Mouse (Mus musculus) left cerebral cortex, adult 6 months (tissue): Measurements from ENCODE around the gene Slc15a4. TPM values are rescaled to one million over a fixed set of nuclear protein-coding genes. Genes with fewer than 3 reads are reported as not detected.

Source experiments
- long read RNA-seq, 2 experiments: library from polyadenylated mRNA; unstranded; transcript quantifications; one replicate each; pipeline ENCODE4 v2.0.0; 2019 to 2020
- polyA plus RNA-seq: library from polyadenylated mRNA; unstranded; fragments of <200 nt; fragmentation: Nextera tagmentation; gene quantifications from 2 replicates; pipeline ENCODE4 v1.2.3, GENCODE M21; 2021

Slc15a4 gene
- polyA plus RNA-seq, result 12.7 and 14.0 TPM in 2 replicates
- long read RNA-seq, experiment 1, transcript Slc15a4-201 (8 exons, 2,732 nt), result major isoform, 95 of 168 reads
- long read RNA-seq, experiment 1, transcript Slc15a4-205 (8 exons, 2,673 nt), result minor isoform, 10 of 168 reads
- long read RNA-seq, experiment 1, transcript Slc15a4-202 (7 exons, 2,370 nt), result minor isoform, 7 of 168 reads
- long read RNA-seq, experiment 1, partial matches to known transcripts, result 12 of 168 reads
- long read RNA-seq, experiment 1, other reads (novel, unspliced or antisense), result 44 of 168 reads
- long read RNA-seq, experiment 2, transcript Slc15a4-201 (8 exons, 2,732 nt), result major isoform, 6 of 19 reads
- long read RNA-seq, experiment 2, partial matches to known transcripts, result 3 of 19 reads
- long read RNA-seq, experiment 2, other reads (novel, unspliced or antisense), result 8 of 19 reads

DNA sequence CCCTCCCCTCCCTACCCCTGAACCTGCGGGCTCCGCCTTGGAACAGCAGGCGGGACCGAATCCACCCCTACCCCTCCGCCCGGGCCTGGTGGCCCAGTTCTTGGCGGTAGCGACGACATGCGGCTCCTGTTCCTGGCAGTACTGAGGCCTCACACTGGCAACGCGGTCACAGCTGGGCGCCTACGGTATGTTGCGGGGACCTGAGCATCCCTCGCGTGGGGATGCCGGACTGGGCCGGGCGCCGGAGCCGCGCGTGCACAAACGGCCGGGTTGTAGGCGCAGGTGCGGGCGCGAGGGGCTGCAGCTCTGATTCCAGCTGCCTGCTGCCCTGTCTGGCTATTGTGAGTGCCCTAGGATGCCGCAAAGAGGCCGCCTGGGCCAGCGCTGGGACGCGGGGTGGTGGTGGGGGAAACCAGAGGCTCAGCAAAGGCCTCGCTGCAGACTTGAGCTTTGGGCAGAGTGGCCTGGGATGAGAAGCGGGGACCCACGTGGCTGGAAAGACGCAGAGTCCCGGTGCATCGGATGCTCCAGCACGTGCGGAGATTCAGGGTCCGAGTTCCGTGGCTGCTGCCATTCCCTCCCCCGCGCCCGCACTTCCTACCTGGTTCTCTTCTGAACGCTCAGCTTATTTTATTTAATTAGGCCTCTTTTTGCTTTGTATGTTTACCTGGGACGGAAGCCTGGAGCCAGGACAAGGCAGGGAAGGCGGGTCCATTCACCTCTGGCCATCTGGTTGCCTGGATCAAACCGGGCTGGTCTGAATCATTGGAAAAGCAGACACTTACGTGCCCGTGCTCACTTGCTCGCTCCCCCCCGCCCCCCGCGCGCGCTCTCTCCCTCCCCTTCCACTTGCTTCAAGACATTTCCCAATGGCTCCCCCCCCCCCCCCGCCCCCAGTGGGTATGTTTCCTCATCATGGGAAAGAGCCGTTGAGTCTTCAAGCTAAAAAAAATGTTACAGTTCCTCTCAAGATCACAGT, at the start of gene Slc15a4, which contains the start of gene Glt1d1:
TSS of gene Slc15a4 (minus strand) at position 731 of the 979 bp plus-strand sequence.
TSS of gene Glt1d1 (plus strand) at position 96 of the 979 bp plus-strand sequence.

Other genes starting within 250 kb of the Slc15a4 start
- 1.5 and 1.7 TPM in 2 replicates for gene Glt1d1, start 635 bp downstream of the Slc15a4 start, polyA plus RNA-seq